Mouse (Mus musculus) effector memory CD4-positive, alpha-beta T cell, adult 5 months (primary cell): ENCODE data around the gene Chchd5. TPM values are rescaled to one million over a fixed set of nuclear protein-coding genes. Genes with fewer than 3 reads are reported as not detected.

ENCODE experiments used
- polyA plus RNA-seq: library from polyadenylated mRNA; unstranded; fragments of 100-300 nt; shearing (Covaris generic); gene quantifications from one replicate; pipeline ENCODE4 v1.2.1, GENCODE M21; 2017

Gene Chchd5
- polyA plus RNA-seq, result 8.7 TPM

DNA sequence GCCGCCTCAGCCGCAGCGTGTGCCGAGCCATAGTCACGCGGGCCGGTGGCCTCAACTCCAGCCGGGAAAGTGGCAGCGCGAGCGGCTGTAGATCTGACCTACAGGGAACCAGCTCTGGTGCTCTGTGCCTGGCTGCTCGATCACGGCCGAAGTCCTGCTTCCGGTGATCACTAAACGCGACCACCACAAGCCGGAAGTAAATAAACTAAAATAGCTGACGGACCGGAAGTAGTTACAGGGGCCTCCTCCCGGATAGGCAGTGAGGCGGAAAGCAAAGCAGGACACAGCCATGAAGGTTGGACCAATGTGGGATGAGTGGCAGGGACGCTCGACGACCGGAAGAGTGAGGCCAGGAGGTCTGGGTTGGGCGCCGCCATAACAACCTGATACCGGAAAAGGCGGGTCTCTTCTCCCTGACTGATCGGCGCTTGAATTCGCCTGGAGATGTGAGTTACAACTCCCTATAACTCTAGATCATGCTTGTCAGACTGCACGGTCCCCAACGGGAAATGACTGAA is at the start of gene Chchd5:
Gene Chchd5, plus strand, starts transcription at position 289 of the 518 bp plus-strand sequence.

DNA sequence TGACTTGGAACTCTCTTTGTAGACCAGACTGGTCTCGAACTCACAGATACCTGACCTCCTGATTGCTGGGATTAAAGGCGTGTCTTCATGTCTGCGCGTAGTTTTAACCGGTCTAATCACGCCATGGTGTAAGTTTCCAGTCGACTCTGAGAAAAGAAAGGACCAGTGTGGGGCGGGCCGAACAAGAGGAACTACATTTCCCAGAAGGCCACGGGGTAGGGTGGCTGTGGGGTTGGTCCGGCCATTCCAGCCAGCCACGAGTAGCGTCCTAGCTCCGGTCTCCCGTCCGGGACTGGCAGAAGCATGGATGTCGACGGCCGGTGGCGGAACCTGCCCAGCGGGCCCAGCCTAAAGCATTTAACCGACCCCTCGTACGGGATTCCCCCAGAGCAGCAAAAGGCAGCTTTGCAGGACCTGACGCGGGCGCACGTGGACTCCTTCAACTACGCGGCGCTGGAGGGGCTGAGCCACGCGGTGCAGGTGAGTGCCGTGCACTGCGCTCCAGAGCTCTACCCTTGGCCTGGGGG is 28.7 kb upstream of the Chchd5 start, which contains the start of gene Polr1b:
Gene Polr1b, plus strand, starts transcription at position 212 of the 527 bp plus-strand sequence.

Other genes with a start within 250 kb of the Chchd5 start
- 7.2 TPM for gene Zc3h8, start 185.6 kb upstream of the Chchd5 start, polyA plus RNA-seq
- gene Zc3h6, start 162.3 kb upstream of the Chchd5 start, polyA plus RNA-seq, result 9.2 TPM
- gene Gm10762, start 162.0 kb upstream of the Chchd5 start, polyA plus RNA-seq, result 2.1 TPM
- not detected for gene Vinac1, start 81.5 kb upstream of the Chchd5 start, polyA plus RNA-seq
- gene Ttl, start 63.8 kb upstream of the Chchd5 start, polyA plus RNA-seq, result 3.4 TPM
- 20.7 TPM for gene Polr1b, start 28.7 kb upstream of the Chchd5 start, polyA plus RNA-seq
- gene Slc20a1, start 69.1 kb downstream of the Chchd5 start, polyA plus RNA-seq, result 144 TPM
- gene Ckap2l, start 167.5 kb downstream of the Chchd5 start, polyA plus RNA-seq, result 0.49 TPM
- gene Il1a, start 180.3 kb downstream of the Chchd5 start, polyA plus RNA-seq, result not detected
- gene Il1b, start 241.4 kb downstream of the Chchd5 start, polyA plus RNA-seq, result 1.1 TPM